Mouse (Mus musculus): ENCODE data around the gene 2310003L06Rik. TPM values are rescaled to one million over a fixed set of nuclear protein-coding genes. Genes with fewer than 3 reads are reported as not detected.

The 2310003L06Rik gene
- not detected in 2 replicates for polyA plus RNA-seq (2012; ENCODE audit: insufficient read depth, insufficient read length, missing spikeins)

- H3K27ac ChIP-seq (ENCODE audit: insufficient read depth, low read depth, low read length) = no peak within 1 kb of the TSS
These were observed at the start of gene 2310003L06Rik, which contains the start of gene Gm28434 for GRCm38 (mm10) chr5:87969201-87969600. 2310003L06Rik (plus strand) TSS chr5:87969459. Gm28434 (plus strand) TSS chr5:87969517.

DNA sequence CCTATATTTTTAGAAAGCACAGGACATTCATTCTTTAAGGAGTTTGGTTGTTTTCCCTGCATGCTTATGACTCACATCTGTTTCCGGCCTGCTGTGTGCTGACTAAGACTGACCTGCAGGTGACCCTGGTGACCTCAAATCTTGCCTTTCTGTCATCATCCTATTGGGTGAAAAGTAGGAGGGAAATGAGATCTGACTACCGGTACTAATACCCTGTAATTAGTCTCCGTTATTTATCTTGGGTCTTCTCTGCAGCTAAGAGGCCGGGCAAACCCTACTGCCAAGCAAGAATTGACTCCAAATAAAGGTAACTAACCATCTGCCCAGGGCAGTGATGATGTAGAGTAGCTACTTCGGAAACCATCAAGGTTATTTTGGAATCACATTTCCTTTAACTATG is 43.9 kb upstream of the 2310003L06Rik start, which contains the start of gene Csn3:
Gene Csn3, plus strand, starts transcription at position 208 of the 400 bp plus-strand sequence.
- no peak within 1 kb of the TSS for H3K4me3 ChIP-seq (ENCODE audit: insufficient read depth, low read length)
- H3K4me1 ChIP-seq (ENCODE audit: control insufficient read depth, insufficient read depth, low read length) = no peaks in the 10 kb centered on the region
- H3K27ac ChIP-seq (ENCODE audit: insufficient read depth, low read depth, low read length) = no peak within 1 kb of the TSS
- no peak for TF ChIP-seq POLR2A (IDR thresholded peaks at IDR 0.05; ENCODE audit: borderline replicate concordance, low read depth, low read length)
- TF ChIP-seq CTCF (IDR thresholded peaks at IDR 0.05; ENCODE audit: low read depth, low read length) = no peak

More at GRCm38 (mm10) chr5:87969201-87969600, at the start of gene 2310003L06Rik, which contains the start of gene Gm28434:
- Histone ChIP-seq H3K4me3 (ENCODE audit: insufficient read depth, low read length) (no peak within 1 kb of the TSS), H3K4me1 (ENCODE audit: control insufficient read depth, insufficient read depth, low read length) (no peaks in the 10 kb centered on the region)
- TF ChIP-seq CTCF (IDR thresholded peaks at IDR 0.05; ENCODE audit: low read depth, low read length) (no peak), POLR2A (IDR thresholded peaks at IDR 0.05; ENCODE audit: borderline replicate concordance, low read depth, low read length) (no peak)

DNA sequence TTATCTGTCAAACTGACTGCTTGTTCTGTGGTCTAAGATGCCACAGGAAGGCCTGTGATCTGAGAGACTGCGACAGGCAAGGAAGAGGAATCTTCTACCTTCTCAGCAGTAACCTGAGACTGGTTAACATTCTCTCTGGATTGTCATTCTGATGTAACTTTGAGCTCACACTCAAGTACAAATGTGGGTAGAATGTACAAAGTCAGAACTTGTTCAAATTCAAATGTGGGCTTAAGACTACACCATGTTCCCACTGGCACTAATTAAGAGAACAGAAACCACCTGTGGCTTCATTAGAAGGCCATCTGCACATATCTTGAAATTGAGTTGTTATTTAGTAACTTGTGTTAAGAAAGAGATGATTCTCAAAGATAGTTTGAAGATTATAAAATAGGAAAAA is 37.7 kb upstream of the 2310003L06Rik start:
- TF ChIP-seq CTCF (IDR thresholded peaks at IDR 0.05; ENCODE audit: low read depth, low read length) = no peak
- Histone ChIP-seq H3K27ac (ENCODE audit: insufficient read depth, low read depth, low read length) (no peak overlapping the region), H3K4me3 (ENCODE audit: insufficient read depth, low read length) (no peak overlapping the region), H3K4me1 (ENCODE audit: control insufficient read depth, insufficient read depth, low read length) (no peaks in the 10 kb centered on the region)

DNA sequence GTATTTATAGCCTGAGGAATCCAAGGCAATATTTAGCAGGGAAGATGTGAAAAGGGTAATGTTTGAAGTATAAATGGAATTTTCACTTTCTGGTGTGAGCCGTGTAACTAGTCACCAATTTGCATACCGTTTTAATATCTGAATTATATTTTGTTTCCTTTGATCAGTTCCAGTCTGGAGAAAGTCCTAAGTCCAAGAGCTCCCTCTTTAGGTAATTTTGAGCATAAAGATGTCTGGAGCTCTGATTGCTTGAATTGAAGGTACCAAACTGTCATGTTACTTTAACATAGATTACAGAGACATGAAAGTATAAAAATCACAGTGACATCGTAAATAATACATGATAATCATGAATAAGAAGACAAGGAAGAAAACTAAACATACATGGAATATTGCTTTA is 28.5 kb upstream of the 2310003L06Rik start:
- TF ChIP-seq CTCF (IDR thresholded peaks at IDR 0.05; ENCODE audit: low read depth, low read length) (no peak), POLR2A (IDR thresholded peaks at IDR 0.05; ENCODE audit: borderline replicate concordance, low read depth, low read length) (no peak)
- Histone ChIP-seq H3K4me3 (ENCODE audit: insufficient read depth, low read length) (no peak overlapping the region), H3K27ac (ENCODE audit: insufficient read depth, low read depth, low read length) (no peak overlapping the region), H3K4me1 (ENCODE audit: control insufficient read depth, insufficient read depth, low read length) (no peaks in the 10 kb centered on the region)

DNA sequence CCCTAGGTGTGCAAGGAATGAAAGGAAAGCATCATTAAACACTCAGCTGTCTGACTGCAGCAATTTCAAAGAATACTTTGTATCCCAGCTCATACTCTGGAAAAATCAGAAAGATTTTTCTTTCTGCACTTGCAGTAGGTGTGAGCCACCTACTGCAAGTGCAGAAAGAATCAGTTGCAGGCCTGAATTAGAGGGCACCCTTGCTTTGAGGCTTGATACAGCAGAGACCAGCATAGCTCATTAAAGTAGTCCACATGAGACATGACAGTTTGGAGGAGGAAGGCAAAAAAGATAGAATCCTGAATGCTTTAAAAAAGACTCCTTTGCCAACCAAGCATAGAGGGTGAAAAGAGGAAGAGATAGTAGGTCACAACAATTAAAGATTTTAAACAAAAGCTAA is 26.7 kb upstream of the 2310003L06Rik start:
- no peak for TF ChIP-seq CTCF (IDR thresholded peaks at IDR 0.05; ENCODE audit: low read depth, low read length)
- TF ChIP-seq POLR2A (IDR thresholded peaks at IDR 0.05; ENCODE audit: borderline replicate concordance, low read depth, low read length) = no peak
- H3K4me3 ChIP-seq (ENCODE audit: insufficient read depth, low read length) = no peak overlapping the region
- H3K27ac ChIP-seq (ENCODE audit: insufficient read depth, low read depth, low read length) = no peak overlapping the region
- H3K4me1 ChIP-seq (ENCODE audit: control insufficient read depth, insufficient read depth, low read length) = no peaks in the 10 kb centered on the region

DNA sequence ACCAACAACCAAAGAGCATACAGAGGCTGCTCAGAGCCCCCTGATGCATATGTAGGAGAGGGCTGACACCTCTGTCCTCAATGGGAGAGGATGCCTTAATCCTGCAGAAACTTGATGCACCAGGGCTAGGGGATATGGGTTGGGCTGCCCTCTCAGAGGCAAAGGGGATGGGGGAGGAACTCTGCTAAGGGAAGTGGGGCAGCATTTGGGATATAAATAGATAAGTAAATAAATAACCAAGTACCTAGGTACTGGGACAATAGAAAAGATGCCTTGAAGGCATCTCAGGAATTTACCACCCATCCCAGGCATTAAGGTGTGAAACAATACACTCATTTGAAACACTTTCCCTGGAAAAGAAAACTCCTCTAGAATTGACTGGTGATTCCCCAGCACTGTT is 17.4 kb upstream of the 2310003L06Rik start:
- no peak overlapping the region for H3K4me3 ChIP-seq (ENCODE audit: insufficient read depth, low read length)
- no peaks in the 10 kb centered on the region for H3K4me1 ChIP-seq (ENCODE audit: control insufficient read depth, insufficient read depth, low read length)
- TF ChIP-seq CTCF (IDR thresholded peaks at IDR 0.05; ENCODE audit: low read depth, low read length) (no peak), POLR2A (IDR thresholded peaks at IDR 0.05; ENCODE audit: borderline replicate concordance, low read depth, low read length) (no peak)
- H3K27ac ChIP-seq (ENCODE audit: insufficient read depth, low read depth, low read length) = no peak overlapping the region

- no peaks in the 10 kb centered on the region for H3K4me1 ChIP-seq (ENCODE audit: control insufficient read depth, insufficient read depth, low read length)
- H3K4me3 ChIP-seq (ENCODE audit: insufficient read depth, low read length) = no peak within 1 kb of the TSS
- no peak within 1 kb of the TSS for H3K27ac ChIP-seq (ENCODE audit: insufficient read depth, low read depth, low read length)
- TF ChIP-seq CTCF (IDR thresholded peaks at IDR 0.05; ENCODE audit: low read depth, low read length) (no peak), POLR2A (IDR thresholded peaks at IDR 0.05; ENCODE audit: borderline replicate concordance, low read depth, low read length) (no peak)
These were observed 9.9 kb downstream of the 2310003L06Rik start, which contains the start of gene Cabs1 for GRCm38 (mm10) chr5:87979139-87979538. Cabs1 (plus strand) TSS chr5:87979439.

- Histone ChIP-seq H3K4me1 (ENCODE audit: control insufficient read depth, insufficient read depth, low read length) (no peaks in the 10 kb centered on the region), H3K27ac (ENCODE audit: insufficient read depth, low read depth, low read length) (no peak overlapping the region), H3K4me3 (ENCODE audit: insufficient read depth, low read length) (no peak overlapping the region)
- TF ChIP-seq CTCF (IDR thresholded peaks at IDR 0.05; ENCODE audit: low read depth, low read length) (no peak), POLR2A (IDR thresholded peaks at IDR 0.05; ENCODE audit: borderline replicate concordance, low read depth, low read length) (no peak)
These were observed 13.4 kb downstream of the 2310003L06Rik start for GRCm38 (mm10) chr5:87982468-87983214.

GRCm38 (mm10) chr5:88002249-88002648 is 33.0 kb downstream of the 2310003L06Rik start, which contains the start of gene Smr3a:
Smr3a (plus strand) TSS chr5:88002549.
- no peak within 1 kb of the TSS for H3K4me3 ChIP-seq (ENCODE audit: insufficient read depth, low read length)
- no peak for TF ChIP-seq CTCF (IDR thresholded peaks at IDR 0.05; ENCODE audit: low read depth, low read length)
- TF ChIP-seq POLR2A (IDR thresholded peaks at IDR 0.05; ENCODE audit: borderline replicate concordance, low read depth, low read length) = no peak
- H3K27ac ChIP-seq (ENCODE audit: insufficient read depth, low read depth, low read length) = no peak within 1 kb of the TSS
- H3K4me1 ChIP-seq (ENCODE audit: control insufficient read depth, insufficient read depth, low read length) = no peaks in the 10 kb centered on the region

DNA sequence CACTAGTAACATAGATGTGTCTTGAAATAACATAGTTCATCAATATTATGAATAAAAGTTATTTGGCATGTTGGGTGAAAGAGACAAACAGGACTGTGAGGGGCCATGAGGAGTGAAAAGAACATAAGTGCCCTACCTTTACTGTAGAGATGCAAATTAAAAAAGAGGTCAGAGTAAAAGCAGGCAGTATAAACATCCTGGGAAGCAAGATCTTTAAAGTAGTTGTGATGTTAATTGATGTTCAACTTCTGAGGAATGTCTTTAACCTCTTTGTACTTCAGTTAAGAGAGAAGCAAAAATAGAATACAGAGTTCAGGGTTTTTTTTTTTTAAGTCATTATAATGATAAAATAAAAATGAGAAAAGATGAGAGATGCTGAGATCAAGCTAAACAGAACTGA is 36.0 kb downstream of the 2310003L06Rik start:
- no peak overlapping the region for H3K4me3 ChIP-seq (ENCODE audit: insufficient read depth, low read length)
- H3K4me1 ChIP-seq (ENCODE audit: control insufficient read depth, insufficient read depth, low read length) = no peaks in the 10 kb centered on the region
- no peak overlapping the region for H3K27ac ChIP-seq (ENCODE audit: insufficient read depth, low read depth, low read length)
- TF ChIP-seq POLR2A (IDR thresholded peaks at IDR 0.05; ENCODE audit: borderline replicate concordance, low read depth, low read length) (no peak), CTCF (IDR thresholded peaks at IDR 0.05; ENCODE audit: low read depth, low read length) (no peak)

Other genes with a start within 250 kb of the 2310003L06Rik start
- not detected in 2 replicates for gene Csn1s2a, start 194.9 kb upstream of the 2310003L06Rik start, polyA plus RNA-seq (2012; ENCODE audit: insufficient read depth, insufficient read length, missing spikeins)
- not detected in 2 replicates for gene Csn1s2b, start 161.4 kb upstream of the 2310003L06Rik start, polyA plus RNA-seq (2012; ENCODE audit: insufficient read depth, insufficient read length, missing spikeins)
- gene Prr27, start 143.8 kb upstream of the 2310003L06Rik start, polyA plus RNA-seq (2012; ENCODE audit: insufficient read depth, insufficient read length, missing spikeins) = not detected in 2 replicates
- gene Odam, start 84.4 kb upstream of the 2310003L06Rik start, polyA plus RNA-seq (2012; ENCODE audit: insufficient read depth, insufficient read length, missing spikeins) = not detected in 2 replicates
- 0.45 TPM in 1 of 2 replicates, not detected in the other for gene Csn3, start 43.9 kb upstream of the 2310003L06Rik start, polyA plus RNA-seq (2012; ENCODE audit: insufficient read depth, insufficient read length, missing spikeins)
- not detected in 2 replicates for gene Gm28434, start 58 bp downstream of the 2310003L06Rik start, polyA plus RNA-seq (2012; ENCODE audit: insufficient read depth, insufficient read length, missing spikeins)
- not detected in 2 replicates for gene Cabs1, start 10.0 kb downstream of the 2310003L06Rik start, polyA plus RNA-seq (2012; ENCODE audit: insufficient read depth, insufficient read length, missing spikeins)
- gene Smr3a, start 33.1 kb downstream of the 2310003L06Rik start, polyA plus RNA-seq (2012; ENCODE audit: insufficient read depth, insufficient read length, missing spikeins) = not detected in 2 replicates
- gene Smr2, start 117.1 kb downstream of the 2310003L06Rik start, polyA plus RNA-seq (2012; ENCODE audit: insufficient read depth, insufficient read length, missing spikeins) = not detected in 2 replicates
- not detected in 2 replicates for gene Gm11116, start 142.1 kb downstream of the 2310003L06Rik start, polyA plus RNA-seq (2012; ENCODE audit: insufficient read depth, insufficient read length, missing spikeins)
- gene Gm11115, start 184.6 kb downstream of the 2310003L06Rik start, polyA plus RNA-seq (2012; ENCODE audit: insufficient read depth, insufficient read length, missing spikeins) = not detected in 2 replicates

Measured in bone marrow macrophage, adult 2 months (primary cell).